Mouse (Mus musculus) induced T-regulatory cell, adult 2 months (primary cell): ENCODE results near the gene Hadha.

Source experiments
- DNase-seq: peaks from one replicate; pipeline ENCODE4 v3.0.0-alpha.2; 2012; ENCODE audit warnings: low read depth

The Hadha gene

DNA sequence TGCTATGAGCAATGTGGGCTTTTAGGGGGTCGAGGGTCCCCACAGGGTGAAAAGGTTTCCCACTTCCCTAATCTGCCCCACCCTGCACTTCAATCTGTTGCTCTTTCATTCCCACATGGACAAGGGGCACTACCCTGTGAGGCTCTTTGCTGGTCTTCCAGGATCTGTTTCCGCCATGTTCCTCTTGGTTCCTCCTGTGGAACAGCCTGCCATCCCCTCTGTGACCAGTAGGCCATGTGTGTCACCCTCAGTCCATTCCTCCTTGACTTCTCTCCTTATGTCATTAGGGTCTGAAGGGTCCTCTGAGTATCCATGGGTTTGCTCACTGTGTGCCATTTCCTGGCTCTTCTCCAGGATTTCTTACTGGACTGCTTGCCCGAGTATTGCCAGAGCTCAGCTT lies 43.2 kb downstream of the Hadha start:
- DNase-seq = no peak

DNA sequence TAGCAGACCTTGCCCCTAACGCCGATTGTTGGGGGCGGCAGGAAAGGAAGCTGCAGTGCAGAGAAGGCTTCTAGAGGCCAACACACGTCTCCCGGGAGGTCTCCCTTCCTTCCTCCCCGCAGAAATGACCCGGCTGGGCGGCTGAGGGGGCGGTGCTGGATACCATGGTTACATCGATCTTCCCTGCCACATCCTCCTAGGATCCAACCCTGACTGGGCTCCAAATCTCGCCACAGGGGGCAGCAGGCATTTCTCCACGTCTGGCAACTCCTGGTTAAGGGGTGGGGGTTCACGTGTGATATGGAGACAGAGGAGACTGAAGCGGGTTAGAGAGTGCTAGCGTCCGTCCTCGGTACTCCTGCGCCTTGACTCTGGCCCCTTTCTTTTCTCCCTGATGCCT lies 43.8 kb downstream of the Hadha start:
- DNase-seq = no peak

DNA sequence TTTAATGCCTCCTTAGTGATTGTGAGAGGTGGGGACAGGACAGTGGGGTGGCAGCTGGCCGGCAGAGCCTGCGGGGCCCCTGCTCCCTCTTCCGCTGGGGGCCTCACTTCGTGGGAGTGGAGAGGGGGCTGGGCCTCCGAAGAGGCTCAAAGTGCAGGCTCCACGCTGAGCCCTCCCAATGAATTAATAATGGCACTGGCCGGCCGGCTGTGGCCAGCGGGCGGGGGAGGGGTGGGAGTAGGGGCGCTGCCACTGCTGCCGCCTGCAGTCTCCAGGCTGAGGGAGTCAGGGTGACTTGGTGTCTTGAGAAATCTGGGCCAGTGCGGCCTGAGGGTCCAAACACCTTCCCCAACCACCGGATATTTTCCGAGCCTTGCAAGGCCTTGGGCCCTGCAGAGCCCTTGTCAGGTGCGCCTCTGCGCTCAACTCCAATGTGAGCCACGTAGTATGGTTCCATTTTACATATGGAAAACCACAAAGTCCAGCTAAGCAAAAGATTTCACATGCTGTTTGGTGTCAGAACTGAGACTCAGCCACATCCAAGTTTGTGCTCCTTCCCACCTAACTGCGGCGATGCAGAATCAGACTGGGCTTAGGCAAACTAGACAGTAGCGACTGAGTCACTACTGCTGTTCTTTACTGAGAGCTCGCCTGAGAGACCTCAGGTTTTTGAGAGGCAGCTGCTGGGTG lies 44.4 kb downstream of the Hadha start:
- no peak for DNase-seq

GRCm38 (mm10) chr5:30109899-30110298 lies 45.1 kb downstream of the Hadha start:
- no peak for DNase-seq

- no peak for DNase-seq
Measured at GRCm38 (mm10) chr5:30108233-30108632, 46.7 kb downstream of the Hadha start.

DNA sequence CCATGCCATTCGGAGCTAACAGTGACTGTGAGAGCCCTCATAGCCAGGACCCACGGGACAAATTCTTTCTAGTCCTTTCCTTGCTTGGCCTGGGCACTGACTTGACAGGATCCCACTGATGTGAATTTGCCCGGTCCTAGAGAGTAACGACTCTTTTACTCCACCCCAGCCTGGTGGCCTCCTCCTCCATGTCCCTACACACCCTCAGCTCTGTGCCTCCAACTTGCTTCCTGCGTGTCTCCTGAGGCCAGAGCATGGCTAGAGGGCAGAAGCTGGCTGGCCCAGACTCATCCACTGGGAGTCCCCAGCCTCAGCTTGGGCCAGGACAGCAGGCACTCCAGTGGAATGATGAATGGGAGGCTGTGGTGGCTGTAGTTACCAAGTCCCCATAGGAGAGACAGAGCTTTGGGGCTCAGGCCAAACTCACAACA lies 47.3 kb downstream of the Hadha start:
- DNase-seq = no peak

DNA sequence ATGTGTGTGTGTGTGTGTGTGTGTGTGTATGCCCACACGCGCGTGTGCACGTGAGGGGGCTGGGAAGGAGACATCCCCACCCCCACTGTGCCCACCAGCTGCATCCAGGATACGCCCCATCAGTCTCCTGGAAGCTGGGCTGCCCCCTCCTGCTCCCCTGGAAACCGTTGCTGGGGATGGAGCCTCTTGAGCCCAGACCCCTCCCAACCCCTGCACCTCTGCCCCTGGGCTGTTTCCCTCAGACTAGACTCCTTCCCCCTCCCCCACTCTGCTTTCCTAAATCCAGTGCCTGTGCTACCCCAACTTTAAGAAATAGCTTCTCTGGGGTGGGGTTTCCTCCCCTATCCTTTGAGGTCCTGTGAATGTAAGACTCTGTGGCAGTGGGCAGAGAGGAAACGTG lies 47.8 kb downstream of the Hadha start:
- DNase-seq = no peak

DNA sequence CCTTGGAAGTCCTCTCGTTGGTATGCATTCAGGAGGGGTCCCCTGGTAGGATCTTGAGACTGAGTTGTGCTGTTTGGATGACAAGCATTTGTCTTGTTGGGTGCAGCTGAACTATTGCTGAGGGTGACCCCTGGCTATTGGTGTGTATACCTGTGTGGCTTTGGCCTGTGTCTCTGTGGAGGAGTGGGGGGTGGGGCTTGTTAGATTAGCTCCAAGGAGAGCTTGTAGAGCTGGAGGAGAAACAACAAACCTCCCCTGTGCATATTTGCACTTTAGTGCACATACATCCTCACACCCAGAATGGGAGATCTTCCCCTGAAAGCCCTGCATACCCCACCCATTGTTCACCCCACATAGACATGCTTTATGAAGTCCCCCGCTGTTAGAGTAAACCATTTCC lies 48.2 kb downstream of the Hadha start:
- DNase-seq = no peak

GRCm38 (mm10) chr5:30105668-30106300 lies 49.2 kb downstream of the Hadha start, which contains the start of gene 3110082J24Rik:
TSS of gene 3110082J24Rik (minus strand) at chr5:30106086.
- DNase-seq = no peak

GRCm38 (mm10) chr5:30104841-30105667 lies 49.9 kb downstream of the Hadha start, which contains the start of gene Garem2:
TSS of gene Garem2 (plus strand) at chr5:30105161.
- DNase-seq = peak; percentile 28

DNA sequence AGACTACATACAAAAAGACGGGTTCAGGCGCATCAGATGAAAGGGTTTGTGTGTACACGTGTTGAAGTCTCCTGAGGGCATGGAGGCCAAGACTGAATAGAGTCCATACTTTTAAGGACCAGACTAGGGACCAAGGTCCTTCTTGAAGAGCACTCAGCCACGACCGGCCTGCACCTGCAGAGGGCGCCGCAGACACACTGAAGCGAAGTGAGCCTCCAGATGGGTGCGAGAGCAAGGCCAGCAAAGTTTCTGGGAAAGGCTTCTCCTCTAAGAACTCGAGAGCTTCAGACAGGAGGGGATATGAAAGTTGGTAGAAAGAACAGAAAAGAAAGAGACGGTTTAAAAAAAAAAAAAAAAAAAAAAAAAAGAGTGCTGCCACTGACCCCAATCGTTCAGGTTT lies 50.6 kb downstream of the Hadha start:
- peak; percentile 50 for DNase-seq

DNA sequence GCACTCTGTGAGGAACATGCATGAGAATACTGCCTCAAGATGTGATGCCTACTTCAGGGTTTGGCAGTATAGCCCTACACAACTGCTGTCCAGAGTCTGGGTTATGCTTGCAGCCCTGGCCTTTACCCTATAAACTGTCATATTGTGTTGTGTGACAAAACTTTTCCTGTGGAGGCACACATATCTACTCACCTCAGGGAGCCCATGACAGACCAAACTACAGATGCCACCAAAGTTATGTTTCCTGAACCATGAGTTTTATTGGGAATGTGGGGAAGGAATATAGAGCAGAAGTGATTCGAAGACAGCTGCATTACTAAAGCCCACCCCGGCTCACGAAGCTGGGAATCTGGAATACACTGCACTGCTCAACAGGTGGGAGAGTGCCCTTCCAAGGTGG lies 51.6 kb downstream of the Hadha start:
- no peak for DNase-seq

DNA sequence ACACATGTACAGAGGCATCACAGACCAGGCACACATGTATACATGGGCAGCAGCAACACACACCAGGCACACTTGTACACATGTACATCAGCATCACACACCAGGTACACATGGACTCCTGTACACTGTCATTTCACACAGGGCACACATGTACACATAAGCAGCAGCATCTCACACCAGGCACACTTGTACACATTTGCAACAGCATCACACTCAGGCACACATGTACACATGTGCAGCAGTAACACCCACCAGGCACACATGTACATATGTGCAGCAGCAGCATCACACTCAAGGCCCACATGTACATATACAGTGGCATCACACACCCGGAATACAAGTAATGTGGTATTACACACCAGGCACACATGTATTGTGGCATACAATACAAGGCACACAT lies 56.7 kb downstream of the Hadha start:
- no peak for DNase-seq

- no peak for DNase-seq
Measured at GRCm38 (mm10) chr5:30095731-30096130, 59.2 kb downstream of the Hadha start.

DNA sequence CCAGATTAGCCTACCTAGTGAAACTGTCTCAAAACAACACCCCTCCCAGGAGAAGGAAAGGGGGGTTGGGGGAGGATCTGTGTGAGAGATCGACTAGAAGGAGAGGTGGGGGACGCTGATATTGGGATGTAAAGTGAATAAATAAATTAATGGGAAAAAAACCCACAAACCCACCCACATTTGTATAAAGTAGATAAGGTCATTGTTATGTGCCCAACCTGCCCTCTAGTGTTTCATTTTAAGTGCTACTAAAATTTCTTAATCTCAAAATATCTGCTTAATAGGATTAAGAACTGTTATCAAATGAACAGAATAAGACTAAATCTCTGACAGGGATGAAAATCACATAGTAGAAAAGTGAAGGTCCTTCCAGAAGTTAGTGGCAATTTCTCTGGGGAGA lies 60.6 kb downstream of the Hadha start:
- DNase-seq = no peak

- no peak for DNase-seq
Measured at GRCm38 (mm10) chr5:30092701-30093100, 62.3 kb downstream of the Hadha start.

DNA sequence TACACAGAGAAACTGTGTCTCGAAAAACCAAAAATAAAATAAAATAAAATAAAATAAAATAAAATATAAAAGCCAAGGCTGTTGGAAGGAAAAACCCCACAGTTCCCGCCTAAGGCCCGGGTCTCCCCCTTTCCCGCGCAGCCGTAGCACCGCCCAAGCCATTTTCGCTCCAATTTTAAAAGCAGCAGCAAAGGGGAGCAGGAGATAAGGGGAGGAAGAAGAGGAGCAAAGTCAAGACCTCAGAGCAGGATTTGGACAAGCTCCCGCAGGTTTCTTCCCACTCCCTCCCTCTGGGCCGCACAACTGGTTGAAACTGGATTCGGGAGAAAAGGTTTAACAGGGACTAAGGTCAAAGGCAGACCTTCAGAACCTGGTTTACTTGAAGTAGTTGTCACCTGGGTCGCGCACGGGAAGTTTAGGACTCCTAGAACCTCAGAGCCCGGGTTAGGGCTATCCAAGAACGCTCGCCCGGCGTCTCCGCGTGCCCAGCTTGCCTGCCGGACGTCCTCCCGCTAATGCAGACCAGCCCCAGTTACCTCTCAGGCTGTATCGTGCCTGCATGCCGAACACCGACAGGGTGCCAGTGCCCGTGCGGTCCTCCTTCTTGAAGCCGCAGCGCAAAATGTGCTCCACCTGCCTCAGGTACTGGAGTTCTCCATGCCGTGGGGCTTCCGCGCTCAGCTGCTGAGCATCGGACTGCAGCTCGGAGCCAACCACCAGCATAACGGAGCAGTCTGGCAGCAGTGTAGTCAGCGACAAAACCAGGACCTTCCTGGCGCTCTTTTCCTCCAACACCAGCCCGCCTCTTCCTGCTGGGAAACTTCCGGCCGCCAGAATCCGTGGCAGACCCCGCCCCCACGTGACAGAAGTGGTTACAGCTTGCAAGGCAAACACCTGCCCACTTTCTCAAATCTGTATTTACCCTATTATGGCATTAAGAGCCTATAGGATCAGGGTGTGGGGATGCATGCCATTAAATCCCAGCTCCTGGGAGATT lies 81.8 kb downstream of the Hadha start, which contains the start of gene Tyms:
Gene Tyms (minus strand): TSS at position 793 of the 997 bp plus-strand sequence.
- DNase-seq = peak; percentile 79

GRCm38 (mm10) chr5:30072377-30072776 lies 82.6 kb downstream of the Hadha start:
- peak; percentile 31 for DNase-seq

DNA sequence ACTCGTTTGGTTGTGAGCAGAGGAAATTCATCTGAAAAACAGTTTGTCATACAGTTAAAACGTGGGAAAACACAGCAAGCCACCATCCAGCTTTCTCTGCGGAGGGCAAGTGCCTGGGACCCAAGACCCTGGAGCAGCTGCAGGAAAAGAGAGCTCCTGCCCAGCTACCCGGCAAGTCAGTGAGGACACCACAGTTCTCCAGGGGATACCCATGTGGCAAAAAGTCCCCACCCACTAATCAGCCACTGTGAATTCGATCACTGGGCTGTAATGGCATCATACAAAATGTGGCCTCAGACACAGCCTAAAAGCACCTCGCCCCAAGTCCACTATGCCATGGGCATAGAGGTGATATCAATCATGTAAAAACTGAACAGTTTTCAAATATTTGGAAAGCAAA lies 83.3 kb downstream of the Hadha start:
- peak; percentile 19 for DNase-seq
